Mouse (Mus musculus): ENCODE measurements at regions not wholly inside any gene's neighbourhood (a gene's known extent, or its start where the extent isn't known, plus 50 kb on each side); places are given as distances from the start of the nearest gene placed in this dataset.
"Not testable (repeated sequence)": the region's sequence is repeated elsewhere in the genome, so short reads cannot be mapped to it uniquely, and the experiment has no call there.

DNA sequence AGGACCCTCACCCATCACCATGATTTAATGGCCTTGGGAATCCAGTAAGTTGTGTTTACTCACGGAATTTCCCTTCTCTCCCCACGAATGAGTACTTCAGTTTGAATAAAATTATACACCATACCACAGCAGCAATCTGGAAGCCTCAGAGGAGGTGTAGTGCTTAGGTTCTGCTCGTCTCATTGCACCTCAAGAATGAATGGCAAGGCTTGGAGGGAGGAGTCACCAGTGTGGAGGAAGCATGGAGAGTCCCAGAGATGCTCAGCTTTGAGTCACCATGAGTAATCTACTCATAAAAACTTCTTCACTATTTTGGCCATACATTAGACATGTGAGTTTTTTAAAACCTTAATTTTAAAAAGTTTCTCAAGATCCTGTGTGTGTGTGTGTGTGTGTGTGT lies 98.8 kb upstream of the Nrip1 start:
- Histone ChIP-seq H3K4me1 (ENCODE audit: control insufficient read depth, insufficient read depth, low read length) (no peaks in the 10 kb centered on the region), H3K27me3 (ENCODE audit: control insufficient read depth, insufficient read depth, low read length) (no peaks in the 10 kb centered on the region), H3K36me3 (ENCODE audit: control insufficient read depth, insufficient read depth, low read length) (no peaks in the 10 kb centered on the region), H3K27ac (ENCODE audit: control insufficient read depth, insufficient read depth, low read depth, low read length) (no peak overlapping the region), H3K4me3 (ENCODE audit: control insufficient read depth, low read depth, low read length) (no peak overlapping the region)
- TF ChIP-seq POLR2A (IDR thresholded peaks at IDR 0.05; ENCODE audit: control insufficient read depth, low read depth, low read length), result no peak
- no peak for TF ChIP-seq CTCF (IDR thresholded peaks at IDR 0.05; ENCODE audit: control insufficient read depth, insufficient read depth, insufficient replicate concordance, low read depth, low read length)

DNA sequence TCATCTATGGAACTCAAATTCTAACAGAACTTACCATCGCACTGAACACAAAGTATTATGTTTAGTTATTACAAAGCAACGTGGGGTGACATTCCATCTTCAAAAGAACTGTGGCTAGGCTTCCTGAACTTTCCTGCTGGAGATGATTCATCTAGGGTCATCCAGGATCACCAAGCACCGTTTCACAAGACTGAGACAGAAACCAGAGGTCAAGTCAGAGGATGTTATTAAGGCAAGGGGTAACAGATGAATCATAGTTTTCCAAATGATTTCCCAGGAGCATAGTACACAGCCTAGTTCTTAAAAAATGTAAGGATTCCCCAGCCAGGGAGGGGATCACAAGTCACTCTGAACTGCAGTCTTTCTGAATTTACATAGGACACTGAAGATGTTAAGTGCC lies 97.5 kb upstream of the Nrip1 start:
- H3K36me3 ChIP-seq (ENCODE audit: control insufficient read depth, insufficient read depth, low read length), result no peaks in the 10 kb centered on the region
- no peak overlapping the region for H3K4me3 ChIP-seq (ENCODE audit: control insufficient read depth, low read depth, low read length)
- no peak for TF ChIP-seq CTCF (IDR thresholded peaks at IDR 0.05; ENCODE audit: control insufficient read depth, insufficient read depth, insufficient replicate concordance, low read depth, low read length)
- no peak for TF ChIP-seq POLR2A (IDR thresholded peaks at IDR 0.05; ENCODE audit: control insufficient read depth, low read depth, low read length)
- no peak overlapping the region for H3K27ac ChIP-seq (ENCODE audit: control insufficient read depth, insufficient read depth, low read depth, low read length)
- H3K27me3 ChIP-seq (ENCODE audit: control insufficient read depth, insufficient read depth, low read length), result no peaks in the 10 kb centered on the region
- no peaks in the 10 kb centered on the region for H3K4me1 ChIP-seq (ENCODE audit: control insufficient read depth, insufficient read depth, low read length)

DNA sequence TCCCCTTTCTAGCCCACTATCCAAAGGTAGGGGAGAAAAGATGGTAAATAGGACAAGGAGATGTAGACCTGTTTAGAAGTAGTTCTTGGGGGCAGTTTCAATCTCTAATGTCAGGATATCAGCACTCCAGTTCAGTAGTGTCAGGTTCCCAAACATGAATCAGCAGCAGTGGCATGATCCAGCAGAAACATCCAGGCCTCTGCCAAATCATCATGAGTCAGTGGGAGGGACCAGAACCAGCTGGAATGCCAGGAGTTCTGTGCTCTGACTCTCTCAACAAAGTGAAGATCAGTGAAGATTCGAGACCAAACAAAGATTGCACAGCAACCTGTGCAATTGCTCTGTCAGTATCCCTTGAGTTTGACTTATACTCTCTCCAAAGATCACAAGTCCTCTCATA lies 85.9 kb upstream of the Nrip1 start:
- no peak overlapping the region for H3K4me3 ChIP-seq (ENCODE audit: control insufficient read depth, low read depth, low read length)
- no peak overlapping the region for H3K27ac ChIP-seq (ENCODE audit: control insufficient read depth, insufficient read depth, low read depth, low read length)
- H3K27me3 ChIP-seq (ENCODE audit: control insufficient read depth, insufficient read depth, low read length), result no peaks in the 10 kb centered on the region
- H3K4me1 ChIP-seq (ENCODE audit: control insufficient read depth, insufficient read depth, low read length), result no peaks in the 10 kb centered on the region
- TF ChIP-seq CTCF (IDR thresholded peaks at IDR 0.05; ENCODE audit: control insufficient read depth, insufficient read depth, insufficient replicate concordance, low read depth, low read length) (no peak), POLR2A (IDR thresholded peaks at IDR 0.05; ENCODE audit: control insufficient read depth, low read depth, low read length) (no peak)
- H3K36me3 ChIP-seq (ENCODE audit: control insufficient read depth, insufficient read depth, low read length), result no peaks in the 10 kb centered on the region

DNA sequence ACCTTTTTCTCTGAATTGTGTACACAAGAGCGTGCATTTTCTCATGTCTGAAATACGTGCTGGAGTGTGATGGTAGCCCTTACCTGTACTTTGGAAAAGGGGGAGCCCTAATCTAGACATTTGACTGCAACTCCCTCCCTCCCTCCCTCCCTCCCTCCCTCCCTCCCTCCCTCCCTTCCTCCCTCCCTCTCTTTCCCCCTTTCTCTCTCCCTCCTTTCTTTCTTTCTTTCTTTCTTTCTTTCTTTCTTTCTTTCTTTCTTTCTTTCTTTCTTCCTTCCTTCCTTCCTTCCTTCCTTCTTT lies 82.6 kb upstream of the Nrip1 start:
- not testable (repeated sequence) for H3K4me3 ChIP-seq (ENCODE audit: control insufficient read depth, low read depth, low read length); H3K27me3 ChIP-seq (ENCODE audit: control insufficient read depth, insufficient read depth, low read length); H3K27ac ChIP-seq (ENCODE audit: control insufficient read depth, insufficient read depth, low read depth, low read length); H3K4me1 ChIP-seq (ENCODE audit: control insufficient read depth, insufficient read depth, low read length); H3K36me3 ChIP-seq (ENCODE audit: control insufficient read depth, insufficient read depth, low read length)

DNA sequence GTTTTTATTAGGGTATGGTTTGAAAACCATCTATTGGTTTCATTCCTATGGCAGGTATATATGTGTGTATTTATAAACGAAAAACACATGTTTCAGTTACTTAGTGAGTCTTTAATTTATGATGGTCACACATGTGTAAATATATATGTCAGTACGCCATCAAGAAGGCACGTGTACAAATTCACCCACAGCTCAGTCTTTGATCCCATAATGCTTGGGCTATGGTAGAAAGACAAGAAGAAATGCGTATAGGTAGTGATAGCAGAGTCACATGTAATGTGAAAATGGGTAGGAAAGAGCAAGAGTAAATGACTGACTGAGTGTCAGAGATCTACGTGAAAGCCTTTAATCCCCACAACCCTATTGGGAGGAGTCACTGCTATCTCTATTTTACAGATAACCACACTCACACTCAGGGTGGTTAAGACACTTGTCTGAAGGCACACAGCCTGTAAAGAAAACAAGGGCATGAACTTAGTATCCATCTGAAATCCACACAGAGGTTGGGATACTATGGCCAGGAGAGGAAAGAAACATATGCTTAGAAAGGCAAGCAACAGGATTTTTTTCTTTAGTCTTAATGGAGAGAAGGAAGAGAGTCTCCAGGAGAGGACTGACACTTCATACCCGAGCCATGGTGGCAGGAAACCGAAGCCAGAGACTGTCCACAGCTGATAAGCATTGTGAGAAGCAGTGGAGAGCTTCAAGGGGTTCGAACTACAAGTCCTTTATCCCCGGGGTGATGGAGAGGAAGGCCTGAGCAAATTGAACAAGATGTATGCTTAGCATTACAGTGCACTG lies 82.1 kb upstream of the Nrip1 start:
- H3K27ac ChIP-seq (ENCODE audit: control insufficient read depth, insufficient read depth, low read depth, low read length), result no peak overlapping the region
- H3K27me3 ChIP-seq (ENCODE audit: control insufficient read depth, insufficient read depth, low read length), result no peaks in the 10 kb centered on the region
- no peaks in the 10 kb centered on the region for H3K36me3 ChIP-seq (ENCODE audit: control insufficient read depth, insufficient read depth, low read length)
- H3K4me1 ChIP-seq (ENCODE audit: control insufficient read depth, insufficient read depth, low read length), result no peaks in the 10 kb centered on the region
- H3K4me3 ChIP-seq (ENCODE audit: control insufficient read depth, low read depth, low read length), result no peak overlapping the region
- TF ChIP-seq CTCF (IDR thresholded peaks at IDR 0.05; ENCODE audit: control insufficient read depth, insufficient read depth, insufficient replicate concordance, low read depth, low read length) (no peak), POLR2A (IDR thresholded peaks at IDR 0.05; ENCODE audit: control insufficient read depth, low read depth, low read length) (no peak)

DNA sequence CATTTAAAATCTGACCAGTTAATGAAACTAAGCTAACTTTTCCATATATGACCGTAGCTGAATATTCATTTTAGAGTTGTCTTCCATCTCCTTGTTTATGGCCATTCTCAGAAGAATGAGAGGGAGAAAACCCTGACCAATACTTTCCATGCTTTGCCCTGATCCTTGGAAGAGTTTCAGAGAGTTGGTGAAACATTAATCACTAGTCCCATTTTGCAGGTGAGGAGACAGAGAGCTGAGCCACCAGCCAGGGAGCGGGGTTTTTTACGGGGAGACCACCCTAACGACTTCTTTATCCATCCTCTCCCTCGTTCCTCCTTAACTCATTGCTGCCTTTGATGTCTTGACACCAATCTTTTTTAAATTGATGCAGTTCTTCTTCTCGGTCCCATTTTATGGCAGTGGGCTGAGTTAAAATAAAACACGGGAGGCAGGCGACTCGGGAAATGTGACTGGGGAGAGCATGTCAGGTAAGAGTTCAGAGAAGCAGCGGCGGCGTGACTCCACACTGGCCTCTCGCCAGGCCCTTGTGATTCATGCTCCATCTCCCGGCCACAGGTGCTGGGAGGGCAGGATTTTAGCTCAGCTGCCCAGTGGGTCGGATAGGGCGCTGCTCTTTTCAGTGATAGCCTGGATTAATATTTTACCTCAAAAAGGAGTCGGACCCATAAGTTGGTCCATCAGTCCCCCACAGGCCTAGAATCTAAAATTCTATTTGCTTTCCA lies 81.3 kb upstream of the Nrip1 start:
- H3K4me1 ChIP-seq (ENCODE audit: control insufficient read depth, insufficient read depth, low read length), result no peaks in the 10 kb centered on the region
- H3K4me3 ChIP-seq (ENCODE audit: control insufficient read depth, low read depth, low read length), result no peak overlapping the region
- no peaks in the 10 kb centered on the region for H3K36me3 ChIP-seq (ENCODE audit: control insufficient read depth, insufficient read depth, low read length)
- no peaks in the 10 kb centered on the region for H3K27me3 ChIP-seq (ENCODE audit: control insufficient read depth, insufficient read depth, low read length)
- TF ChIP-seq CTCF (IDR thresholded peaks at IDR 0.05; ENCODE audit: control insufficient read depth, insufficient read depth, insufficient replicate concordance, low read depth, low read length), result no peak
- TF ChIP-seq POLR2A (IDR thresholded peaks at IDR 0.05; ENCODE audit: control insufficient read depth, low read depth, low read length), result no peak
- H3K27ac ChIP-seq (ENCODE audit: control insufficient read depth, insufficient read depth, low read depth, low read length), result no peak overlapping the region

DNA sequence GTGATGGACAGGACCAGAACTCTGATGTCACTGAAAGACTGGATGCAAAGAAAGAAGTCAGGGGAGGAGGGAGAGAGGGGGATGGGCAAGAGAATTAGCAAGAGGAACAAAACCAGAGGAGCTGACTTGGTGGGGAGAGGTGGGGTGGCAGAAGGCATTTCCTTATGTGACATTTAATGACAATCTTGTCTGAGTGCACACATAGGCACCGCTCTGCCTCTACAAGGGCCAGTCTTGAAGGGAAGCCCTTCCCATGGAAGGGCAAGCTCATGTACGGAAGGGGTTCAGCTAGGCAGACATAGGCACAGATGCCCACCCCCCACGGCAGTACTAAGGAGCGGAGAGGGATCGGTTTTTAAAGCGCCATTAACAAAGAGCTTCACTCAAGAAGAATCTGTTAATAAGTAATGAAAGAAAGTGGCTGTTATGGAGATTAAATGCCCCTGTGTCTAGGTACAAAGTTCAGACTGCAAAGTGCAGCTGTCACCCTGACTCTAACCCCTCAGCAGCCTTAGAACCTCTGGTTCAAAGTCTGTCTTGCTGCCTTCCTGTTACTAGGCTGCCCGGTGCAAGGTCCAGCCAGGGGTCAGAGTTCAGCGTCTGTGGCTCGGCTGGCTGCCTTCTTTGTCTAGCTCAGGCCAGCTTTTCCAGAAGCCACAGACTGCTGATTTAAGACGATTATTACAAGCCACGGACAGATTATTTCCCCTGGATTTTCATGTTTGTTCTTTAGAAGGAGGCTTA lies 80.0 kb upstream of the Nrip1 start:
- Histone ChIP-seq H3K27me3 (ENCODE audit: control insufficient read depth, insufficient read depth, low read length) (no peaks in the 10 kb centered on the region), H3K4me1 (ENCODE audit: control insufficient read depth, insufficient read depth, low read length) (no peaks in the 10 kb centered on the region), H3K27ac (ENCODE audit: control insufficient read depth, insufficient read depth, low read depth, low read length) (no peak overlapping the region), H3K4me3 (ENCODE audit: control insufficient read depth, low read depth, low read length) (no peak overlapping the region), H3K36me3 (ENCODE audit: control insufficient read depth, insufficient read depth, low read length) (no peaks in the 10 kb centered on the region)
- TF ChIP-seq POLR2A (IDR thresholded peaks at IDR 0.05; ENCODE audit: control insufficient read depth, low read depth, low read length), result no peak
- TF ChIP-seq CTCF (IDR thresholded peaks at IDR 0.05; ENCODE audit: control insufficient read depth, insufficient read depth, insufficient replicate concordance, low read depth, low read length), result no peak
